Mouse (Mus musculus) hindbrain, postnatal 0 days (tissue): ENCODE data around the gene Apex1. TPM values are rescaled to one million over a fixed set of nuclear protein-coding genes. Genes with fewer than 3 reads are reported as not detected.
"Not testable (repeated sequence)": the region's sequence is repeated elsewhere in the genome, so short reads cannot be mapped to it uniquely, and the experiment has no call there.

Experiments used
- ATAC-seq: fragments of 200-750 bp; cut with Nextera tagmentation; 2 replicates; pipeline ENCODE4 v1.8.0; 2017; ENCODE audit warnings: mild to moderate bottlenecking, moderate TSS enrichment, moderate library complexity
- DNase-seq: peaks from one replicate; pipeline ENCODE4 v3.0.0-alpha.2; 2015; ENCODE audit warnings: low spot score
- H3K27ac ChIP-seq: fragments of 300-500 bp; sonication (generic); 2 replicates; pipeline ENCODE4 v1.5.1; 2014; ENCODE audit warnings: mild to moderate bottlenecking
- H3K27me3 ChIP-seq: fragments of 300-500 bp; sonication (generic); 2 replicates; pipeline ENCODE4 v1.6.1; 2014; ENCODE audit warnings: low read length, mixed read lengths; ENCODE audit not compliant: insufficient read depth
- H3K36me3 ChIP-seq: fragments of 300-500 bp; sonication (generic); 2 replicates; pipeline ENCODE4 v1.6.1; 2014; ENCODE audit warnings: low read length, mixed read lengths; ENCODE audit not compliant: insufficient read depth
- H3K4me1 ChIP-seq: fragments of 300-500 bp; sonication (generic); 2 replicates; pipeline ENCODE4 v1.6.1; 2014; ENCODE audit warnings: antibody characterized with exemption, low read length, mixed read lengths; ENCODE audit not compliant: insufficient read depth
- H3K4me2 ChIP-seq: fragments of 300-500 bp; sonication (generic); 2 replicates; pipeline ENCODE4 v1.6.1; 2014; ENCODE audit warnings: low read depth, mild to moderate bottlenecking, low read length, moderate library complexity, mixed read lengths
- H3K4me3 ChIP-seq: fragments of 300-500 bp; sonication (generic); 2 replicates; pipeline ENCODE4 v1.5.1; 2014; ENCODE audit warnings: low read length
- H3K9ac ChIP-seq: fragments of 300-500 bp; sonication (generic); replicated peaks from 2 replicates; pipeline ENCODE4 v1.6.1; 2014; ENCODE audit warnings: mild to moderate bottlenecking, low read length, moderate library complexity, mixed read lengths
- H3K9me3 ChIP-seq: fragments of 300-500 bp; sonication (generic); 2 replicates; pipeline ENCODE4 v1.6.1; 2016; ENCODE audit warnings: low read length, mixed read lengths
- CTCF ChIP-seq: IDR thresholded peaks from 2 replicates; pipeline ENCODE4 v1.5.1; 2016; ENCODE audit warnings: antibody characterized with exemption, control low read depth, low read depth
- WGBS: fragments of 180-500 bp; shearing (Covaris S2); extraction: QIAGEN DNeasy Blood & Tissue Kit; methylation state at CpG from one replicate; pipeline ENCODE4 v1.1.7; 2014; 5-methylcytosine and 5-hydroxymethylcytosine counted together
- polyA plus RNA-seq: library from polyadenylated mRNA; unstranded; fragments of >200 nt; fragmentation: Nextera tagmentation; extraction: Ambion mirVana; gene quantifications from 2 replicates; pipeline ENCODE4 v1.2.1, GENCODE M21; 2015
- total RNA-seq: library from RNA; depleted of rRNA; stranded (reverse); fragments of >200 nt; gene quantifications from 2 replicates; pipeline ENCODE4 v1.2.3, GENCODE M21; 2014

The Apex1 gene
- total and polyA plus RNA-seq, 2 experiments from 2014 or later: 70.2 to 145 TPM

DNA sequence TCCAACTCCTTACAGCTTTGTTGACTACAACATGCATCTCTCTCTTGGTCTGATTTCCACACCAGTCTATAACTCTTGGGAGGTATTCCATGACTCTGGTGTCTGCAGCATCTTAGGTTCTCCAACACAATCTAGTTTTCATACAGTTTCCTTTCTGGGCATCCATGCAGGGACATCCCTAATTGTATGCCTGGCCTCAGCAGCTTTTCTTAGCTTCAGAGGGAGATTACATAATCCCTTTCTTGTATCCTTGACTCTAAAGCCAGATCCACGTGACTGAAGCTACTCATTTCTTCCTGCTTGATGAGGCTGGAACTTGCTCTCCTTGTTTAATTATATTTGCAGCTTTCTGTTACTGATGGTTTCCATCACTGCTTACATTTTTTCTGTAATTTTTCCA, 11.9 kb downstream of the Apex1 start:
- DNase-seq: no peak
- H3K4me1 ChIP-seq: no peaks in the 10 kb centered on the region
- no peak overlapping the region for H3K4me2 ChIP-seq
- H3K27ac ChIP-seq: no peak overlapping the region
- no peaks in the 10 kb centered on the region for H3K27me3 ChIP-seq
- no peaks in the 10 kb centered on the region for H3K36me3 ChIP-seq
- whole genome bisulfite sequencing: 57% methylated on average over 1 of the region's 1 CpGs
- ATAC-seq: no peak
- H3K9me3 ChIP-seq: no peaks in the 10 kb centered on the region
- H3K9ac ChIP-seq: no peak overlapping the region
- no peak overlapping the region for H3K4me3 ChIP-seq
- no peak for TF ChIP-seq CTCF

DNA sequence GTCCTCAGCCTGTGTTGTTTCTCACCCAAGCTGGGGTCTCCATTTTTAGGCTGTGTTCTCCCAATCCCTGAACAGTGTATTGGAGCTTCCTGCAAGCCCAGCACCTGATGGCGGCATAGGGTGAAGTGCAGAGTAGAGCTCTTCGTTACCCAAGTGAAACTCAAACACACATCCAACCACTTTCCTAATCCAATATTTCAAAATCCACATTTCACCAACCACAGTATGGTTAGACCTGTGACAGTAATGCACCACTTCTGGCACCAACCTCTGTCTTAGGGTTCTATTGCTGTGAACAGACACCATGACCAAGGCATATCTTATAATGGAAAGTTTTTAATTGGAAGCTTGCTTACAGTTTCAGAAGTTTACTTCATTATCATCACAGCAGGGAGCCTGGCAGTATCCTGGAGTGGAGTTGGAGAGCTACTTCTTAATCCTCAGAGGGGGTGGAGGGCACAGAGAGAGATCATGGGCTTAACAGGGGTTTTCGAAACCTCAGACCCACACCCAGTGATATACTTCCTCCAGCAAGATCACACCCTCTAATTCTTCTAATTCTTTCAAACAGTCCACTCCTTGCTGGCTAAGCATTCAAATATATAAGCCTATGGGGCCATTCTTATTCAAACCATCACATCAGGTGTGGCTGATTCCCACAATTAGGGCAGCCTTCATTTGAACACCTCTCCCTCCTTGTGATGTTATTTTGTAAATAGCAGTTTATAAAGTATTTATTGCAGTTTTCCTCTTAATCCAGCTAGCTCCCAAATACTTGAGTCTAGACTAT, 13.5 kb downstream of the Apex1 start:
- ATAC-seq (no peak), DNase-seq (no peak)
- WGBS: 92% methylated on average over 3 of the region's 3 CpGs
- H3K9me3 ChIP-seq: no peaks in the 10 kb centered on the region
- H3K4me1 ChIP-seq: no peaks in the 10 kb centered on the region
- no peaks in the 10 kb centered on the region for H3K36me3 ChIP-seq
- no peak overlapping the region for H3K4me2 ChIP-seq
- no peaks in the 10 kb centered on the region for H3K27me3 ChIP-seq
- H3K27ac ChIP-seq: no peak overlapping the region
- H3K9ac ChIP-seq: no peak overlapping the region
- no peak overlapping the region for H3K4me3 ChIP-seq
- no peak for TF ChIP-seq CTCF

- DNase-seq (no peak), ATAC-seq (no peak)
- no peak for TF ChIP-seq CTCF
- no peaks in the 10 kb centered on the region for H3K4me1 ChIP-seq
- no peaks in the 10 kb centered on the region for H3K27me3 ChIP-seq
- no peak overlapping the region for H3K9ac ChIP-seq
- H3K36me3 ChIP-seq: no peaks in the 10 kb centered on the region
- 46% methylated on average over 2 of the region's 2 CpGs for WGBS
- no peak overlapping the region for H3K4me2 ChIP-seq
- H3K27ac ChIP-seq: no peak overlapping the region
- H3K4me3 ChIP-seq: no peak overlapping the region
- H3K9me3 ChIP-seq: no peaks in the 10 kb centered on the region
These were observed 14.2 kb downstream of the Apex1 start for GRCm38 (mm10) chr14:50938940-50939339.

GRCm38 (mm10) chr14:50943932-50944667, 19.3 kb downstream of the Apex1 start, which contains the start of gene Gm49342:
Gene Gm49342 (plus strand): TSS chr14:50944517.
- Histone ChIP-seq H3K27ac (peak within 1 kb of the TSS; percentile 86), H3K4me1 (no peaks in the 10 kb centered on the region), H3K9me3 (no peaks in the 10 kb centered on the region), H3K36me3 (no peaks in the 10 kb centered on the region), H3K27me3 (no peaks in the 10 kb centered on the region), H3K4me3 (peak within 1 kb of the TSS; percentile 48), H3K4me2 (peak within 1 kb of the TSS; percentile 64), H3K9ac (peak within 1 kb of the TSS; percentile 47; the same call in 1 of the 2 replicates)
- 16% methylated on average over 31 of the region's 31 CpGs for WGBS
- DNase-seq (peak; percentile 92), ATAC-seq (peak; percentile 98)
- peak; percentile 57 for TF ChIP-seq CTCF

GRCm38 (mm10) chr14:50944668-50945033, 19.9 kb downstream of the Apex1 start:
- peak; percentile 97 for ATAC-seq
- not testable (repeated sequence) for DNase-seq

DNA sequence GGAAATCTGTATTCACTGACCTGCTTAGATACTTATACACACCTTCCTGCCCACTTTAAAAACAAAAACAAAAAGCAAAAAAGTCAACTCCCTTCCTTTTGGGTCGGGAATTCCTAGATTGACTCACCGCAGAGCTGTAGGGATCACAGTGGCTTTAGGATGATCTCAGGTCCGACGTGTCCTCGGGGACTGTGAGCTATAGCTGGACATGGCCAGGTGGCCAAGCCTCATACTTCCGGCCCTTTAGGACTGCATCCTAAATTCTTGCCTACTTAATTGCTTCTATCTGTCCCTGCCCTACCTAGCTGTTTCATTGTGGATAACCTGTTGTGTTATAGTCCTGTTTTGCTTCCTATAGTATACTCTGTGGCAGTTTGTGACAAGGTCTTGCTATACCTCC, 20.3 kb downstream of the Apex1 start:
- DNase-seq, ATAC-seq, H3K9me3 ChIP-seq, H3K4me1 ChIP-seq, H3K27me3 ChIP-seq, H3K36me3 ChIP-seq: not testable (repeated sequence)
- peak overlapping the region; percentile 48 for H3K4me3 ChIP-seq
- H3K27ac ChIP-seq: peak overlapping the region; percentile 86
- H3K4me2 ChIP-seq: peak overlapping the region; percentile 64
- 5% methylated on average over 6 of the region's 6 CpGs for WGBS
- peak overlapping the region; percentile 47; the same call in 1 of the 2 replicates for H3K9ac ChIP-seq

More at GRCm38 (mm10) chr14:50944668-50945033, 19.9 kb downstream of the Apex1 start:
- H3K9me3 ChIP-seq, H3K4me1 ChIP-seq, H3K27me3 ChIP-seq, H3K36me3 ChIP-seq: not testable (repeated sequence)
- Histone ChIP-seq H3K27ac (peak overlapping the region; percentile 86), H3K9ac (peak overlapping the region; percentile 47; the same call in 1 of the 2 replicates), H3K4me2 (peak overlapping the region; percentile 64), H3K4me3 (peak overlapping the region; percentile 48)
- WGBS: under 1% methylated on average over 13 of the region's 15 CpGs
- peak; percentile 55 for TF ChIP-seq CTCF

DNA sequence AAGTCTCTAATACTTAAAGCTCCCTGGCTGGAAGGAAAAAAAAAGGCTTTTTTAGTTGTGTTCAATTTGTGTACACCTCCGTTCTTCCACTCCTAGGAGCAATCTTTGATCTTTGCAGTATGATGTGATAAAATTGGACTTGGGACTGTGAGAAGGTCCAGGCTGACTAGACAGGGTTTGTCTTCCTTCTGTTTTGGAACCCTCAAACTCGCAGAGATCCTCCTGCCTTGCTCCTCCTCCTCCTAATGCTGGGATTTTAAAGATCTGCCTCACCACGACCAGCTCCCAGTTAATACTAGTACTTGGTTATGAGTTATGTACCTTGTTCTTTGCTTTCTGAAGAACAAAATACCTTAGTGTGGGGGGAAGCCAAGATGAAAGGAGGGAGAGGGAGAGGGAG, 20.8 kb downstream of the Apex1 start:
- Histone ChIP-seq H3K27ac (peak overlapping the region; percentile 86; the same call in 1 of the 2 replicates), H3K9ac (peak overlapping the region; percentile 47; the same call in 1 of the 2 replicates)

More for the DNA sequence above, 20.8 kb downstream of the Apex1 start:
- H3K36me3 ChIP-seq, ATAC-seq, H3K4me1 ChIP-seq, DNase-seq, H3K9me3 ChIP-seq, H3K27me3 ChIP-seq: not testable (repeated sequence)
- 25% methylated on average over 3 of the region's 3 CpGs for WGBS
- Histone ChIP-seq H3K4me3 (peak overlapping the region; percentile 48), H3K4me2 (peak overlapping the region; percentile 64)
